Mouse (Mus musculus) hindbrain, embryonic 15.5 days (tissue): Measurements from ENCODE around the gene Masp2. TPM values are rescaled to one million over a fixed set of nuclear protein-coding genes. Genes with fewer than 3 reads are reported as not detected.

Source experiments
- ATAC-seq: fragments of 200-750 bp; cut with Nextera tagmentation; 2 replicates; pipeline ENCODE4 v1.8.0; 2017; ENCODE audit warnings: low read depth, moderate number of reproducible peaks, moderate TSS enrichment; ENCODE audit not compliant: low FRiP score
- H3K27ac ChIP-seq: fragments of 300-500 bp; sonication (generic); replicated peaks from 2 replicates; pipeline ENCODE4 v1.5.1; 2015; ENCODE audit warnings: mild to moderate bottlenecking, inconsistent platforms
- H3K27me3 ChIP-seq: fragments of 300-500 bp; sonication (generic); 2 replicates; pipeline ENCODE4 v1.6.1; 2015; ENCODE audit warnings: control low read depth, inconsistent platforms
- H3K36me3 ChIP-seq: fragments of 300-500 bp; sonication (generic); 2 replicates; pipeline ENCODE4 v1.6.1; 2015; ENCODE audit warnings: control low read depth, inconsistent platforms
- H3K4me1 ChIP-seq: fragments of 300-500 bp; sonication (generic); replicated peaks from 2 replicates; pipeline ENCODE4 v1.6.1; 2015; ENCODE audit warnings: control low read depth, inconsistent platforms
- H3K4me2 ChIP-seq: fragments of 300-500 bp; sonication (generic); 2 replicates; pipeline ENCODE4 v1.6.1; 2015; ENCODE audit warnings: moderate library complexity, mild to moderate bottlenecking, inconsistent platforms
- H3K4me3 ChIP-seq: fragments of 300-500 bp; sonication (generic); 2 replicates; pipeline ENCODE4 v1.5.1; 2015; ENCODE audit warnings: mild to moderate bottlenecking, inconsistent platforms
- H3K9ac ChIP-seq: fragments of 300-500 bp; sonication (generic); 2 replicates; pipeline ENCODE4 v1.6.1; 2015; ENCODE audit warnings: inconsistent platforms
- H3K9me3 ChIP-seq: fragments of 300-500 bp; sonication (generic); 2 replicates; pipeline ENCODE4 v1.6.1; 2016; ENCODE audit warnings: control low read depth, inconsistent platforms
- WGBS: fragments of 180-500 bp; shearing (Covaris S2); methylation state at CpG from one replicate; pipeline ENCODE4 v1.1.7; 2015; 5-methylcytosine and 5-hydroxymethylcytosine counted together
- polyA plus RNA-seq: library from polyadenylated mRNA; unstranded; fragments of >200 nt; fragmentation: Nextera tagmentation; extraction: Ambion mirVana; gene quantifications from 2 replicates; pipeline ENCODE4 v1.2.1, GENCODE M21; 2015

Masp2 gene
- polyA plus RNA-seq, 1 experiment from 2014 or later = 1.2 TPM

DNA sequence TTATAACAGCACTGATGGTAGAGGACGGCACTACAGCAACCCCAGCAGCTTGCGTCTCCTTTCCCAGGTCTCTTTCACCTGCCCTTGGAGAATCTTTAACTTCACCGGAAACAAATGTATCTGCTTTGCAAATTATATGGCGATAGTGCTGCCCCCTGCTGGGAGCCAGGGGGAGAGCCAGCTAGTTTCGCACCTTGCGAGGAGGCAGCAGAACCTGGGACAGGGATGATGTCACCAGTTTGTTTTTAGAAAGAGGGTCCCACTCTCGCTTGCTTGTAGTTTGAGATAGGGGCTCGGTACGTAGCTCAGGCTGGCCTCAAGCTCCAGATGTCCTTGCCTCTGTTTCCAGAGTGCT is 41.8 kb downstream of the Masp2 start:
- Histone ChIP-seq H3K4me1 (no peaks in the 10 kb centered on the region), H3K9me3 (no peaks in the 10 kb centered on the region), H3K27me3 (no peaks in the 10 kb centered on the region), H3K4me2 (peak overlapping the region; percentile 36), H3K27ac (no peak overlapping the region), H3K36me3 (no peaks in the 10 kb centered on the region), H3K4me3 (no peak overlapping the region), H3K9ac (no peak overlapping the region)
- WGBS = 5% methylated on average over 9 of the region's 9 CpGs
- ATAC-seq = no peak

DNA sequence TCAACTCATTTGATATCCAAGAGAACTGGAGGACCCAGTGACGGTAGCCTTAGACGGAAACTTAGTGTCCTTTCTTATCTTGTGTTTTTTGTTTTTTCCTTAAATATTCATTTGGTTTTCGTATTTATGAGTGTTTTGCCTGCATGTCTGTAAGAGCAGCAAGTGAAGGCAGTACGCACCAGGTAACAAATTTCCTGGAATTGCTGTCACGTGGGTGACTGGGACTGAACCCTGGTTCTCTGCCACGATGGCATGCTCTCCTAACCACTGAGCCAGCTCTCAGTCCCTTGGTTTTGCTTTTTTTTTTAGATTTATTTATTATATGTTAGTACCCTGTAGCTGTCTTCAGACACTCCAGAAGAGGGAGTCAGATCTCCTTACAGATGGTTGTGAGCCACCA is 42.6 kb downstream of the Masp2 start:
- WGBS = 92% methylated on average over 6 of the region's 6 CpGs
- Histone ChIP-seq H3K4me1 (no peaks in the 10 kb centered on the region), H3K4me2 (no peak overlapping the region), H3K27ac (no peak overlapping the region), H3K9me3 (no peaks in the 10 kb centered on the region), H3K4me3 (no peak overlapping the region), H3K36me3 (no peaks in the 10 kb centered on the region), H3K27me3 (no peaks in the 10 kb centered on the region), H3K9ac (no peak overlapping the region)
- ATAC-seq = no peak

DNA sequence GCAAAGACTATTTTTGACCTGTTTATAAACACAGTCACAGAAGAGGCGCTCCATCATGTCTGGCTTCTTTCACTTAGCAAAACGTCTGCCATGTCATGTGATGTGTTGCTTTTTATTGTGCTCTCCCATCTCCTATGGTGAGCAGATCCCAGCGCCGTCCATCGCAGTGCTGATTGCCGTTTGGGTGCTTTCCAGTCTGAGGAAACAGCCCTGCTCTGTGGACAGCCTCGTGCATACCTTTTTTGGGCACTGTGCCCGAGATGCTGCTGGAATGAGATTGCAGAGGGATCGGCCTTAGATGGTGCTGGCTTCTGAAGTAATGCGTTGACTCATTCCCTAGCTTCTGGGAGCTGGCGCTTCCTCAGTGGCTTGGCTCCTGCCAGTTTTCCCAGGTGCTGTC is 44.3 kb downstream of the Masp2 start:
- H3K36me3 ChIP-seq = no peaks in the 10 kb centered on the region
- H3K9ac ChIP-seq = no peak overlapping the region
- ATAC-seq = no peak
- H3K27me3 ChIP-seq = no peaks in the 10 kb centered on the region
- no peak overlapping the region for H3K27ac ChIP-seq
- peaks cover 7% of the 10 kb centered on the region; the same call in 1 of the 2 replicates for H3K4me1 ChIP-seq
- H3K9me3 ChIP-seq = no peaks in the 10 kb centered on the region
- 65% methylated on average over 11 of the region's 11 CpGs for WGBS
- no peak overlapping the region for H3K4me2 ChIP-seq
- no peak overlapping the region for H3K4me3 ChIP-seq

DNA sequence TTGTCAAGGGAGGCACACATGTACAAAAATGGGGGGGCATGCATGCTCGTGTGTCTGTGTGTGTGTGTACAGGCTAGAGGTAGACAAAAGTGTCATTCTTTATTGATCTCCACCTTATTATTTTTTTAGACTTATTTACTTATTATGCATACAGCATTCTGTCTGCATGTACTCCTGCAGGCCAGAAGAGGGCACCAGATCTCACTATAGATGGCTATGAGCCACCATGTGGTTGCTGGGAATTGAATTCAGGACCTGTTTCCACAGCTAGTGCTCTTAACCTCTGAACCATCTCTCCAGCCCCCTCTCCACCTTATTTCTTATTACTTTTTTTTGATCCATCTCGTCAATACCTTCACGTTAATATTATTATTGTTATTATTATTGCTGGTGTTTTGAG is 47.0 kb downstream of the Masp2 start:
- H3K4me3 ChIP-seq = no peak overlapping the region
- H3K27ac ChIP-seq = no peak overlapping the region
- H3K9me3 ChIP-seq = no peaks in the 10 kb centered on the region
- 74% methylated on average over 3 of the region's 3 CpGs for WGBS
- H3K4me2 ChIP-seq = no peak overlapping the region
- peaks cover 7% of the 10 kb centered on the region; the same call in 1 of the 2 replicates for H3K4me1 ChIP-seq
- ATAC-seq = no peak
- no peaks in the 10 kb centered on the region for H3K27me3 ChIP-seq
- H3K9ac ChIP-seq = no peak overlapping the region
- H3K36me3 ChIP-seq = no peaks in the 10 kb centered on the region

DNA sequence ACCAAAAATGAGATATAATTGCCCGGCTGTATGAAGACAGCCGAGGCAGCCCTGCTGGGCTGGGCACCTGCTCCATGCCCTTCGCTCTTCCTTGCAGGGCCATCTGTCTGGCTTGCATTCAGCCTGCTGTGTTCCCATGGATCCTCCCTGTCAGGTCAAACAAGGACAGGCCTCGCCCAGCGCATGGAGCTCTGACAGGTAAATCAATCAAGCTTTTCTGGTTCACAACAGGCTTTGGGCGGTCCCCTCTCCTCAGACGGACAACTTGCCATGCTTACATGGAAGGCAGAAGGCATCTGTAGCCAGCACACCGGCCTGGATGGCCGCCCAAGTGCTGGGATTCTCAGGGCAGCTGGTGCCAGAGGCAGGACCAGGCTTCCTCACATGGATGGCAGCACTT is 48.7 kb downstream of the Masp2 start:
- 38% methylated on average over 9 of the region's 9 CpGs for WGBS
- peak; percentile 65; the same call in 1 of the 2 replicates for ATAC-seq
- H3K9ac ChIP-seq = no peak overlapping the region

DNA sequence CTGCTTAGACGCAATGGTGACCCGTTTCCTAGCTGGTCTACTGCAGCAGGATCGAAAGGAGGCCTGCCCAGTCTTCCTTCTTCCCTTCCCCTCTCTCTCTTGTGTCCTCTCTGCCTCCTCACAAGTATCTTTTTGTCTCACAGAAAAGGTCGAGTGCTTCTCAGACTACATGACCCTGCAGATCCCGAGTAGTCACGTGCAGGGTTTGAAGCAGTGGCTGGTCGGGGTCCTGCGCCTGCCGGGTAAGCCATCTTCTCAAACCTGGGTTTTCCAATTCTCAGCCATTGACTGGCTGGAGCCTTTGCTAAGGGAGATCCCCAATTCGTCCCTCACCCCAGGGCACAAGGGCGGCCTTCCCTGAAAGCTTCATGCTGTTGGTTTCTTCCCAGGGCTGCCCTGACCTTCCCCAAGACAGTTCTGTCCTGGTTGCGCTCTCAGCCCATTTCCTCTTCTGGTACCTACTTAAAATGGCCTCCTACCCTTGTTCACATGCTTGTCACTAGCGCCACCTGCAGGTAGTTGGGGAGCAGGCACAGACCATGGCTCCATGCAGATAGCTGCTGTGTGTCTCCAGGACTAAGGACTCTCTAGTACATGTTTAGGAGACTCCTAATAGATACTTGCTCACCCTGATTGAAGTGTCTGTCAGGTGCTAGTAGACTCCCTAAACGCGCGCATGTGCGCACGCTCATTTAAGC is 52.5 kb downstream of the Masp2 start:
- 87% methylated on average over 18 of the region's 18 CpGs for WGBS
- ATAC-seq = no peak

More for the DNA sequence above, 48.7 kb downstream of the Masp2 start:
- H3K4me2 ChIP-seq = no peak overlapping the region
- peaks cover 7% of the 10 kb centered on the region; the same call in 1 of the 2 replicates for H3K4me1 ChIP-seq
- H3K36me3 ChIP-seq = no peaks in the 10 kb centered on the region
- no peak overlapping the region for H3K27ac ChIP-seq
- no peak overlapping the region for H3K4me3 ChIP-seq
- H3K9me3 ChIP-seq = no peaks in the 10 kb centered on the region
- no peaks in the 10 kb centered on the region for H3K27me3 ChIP-seq

DNA sequence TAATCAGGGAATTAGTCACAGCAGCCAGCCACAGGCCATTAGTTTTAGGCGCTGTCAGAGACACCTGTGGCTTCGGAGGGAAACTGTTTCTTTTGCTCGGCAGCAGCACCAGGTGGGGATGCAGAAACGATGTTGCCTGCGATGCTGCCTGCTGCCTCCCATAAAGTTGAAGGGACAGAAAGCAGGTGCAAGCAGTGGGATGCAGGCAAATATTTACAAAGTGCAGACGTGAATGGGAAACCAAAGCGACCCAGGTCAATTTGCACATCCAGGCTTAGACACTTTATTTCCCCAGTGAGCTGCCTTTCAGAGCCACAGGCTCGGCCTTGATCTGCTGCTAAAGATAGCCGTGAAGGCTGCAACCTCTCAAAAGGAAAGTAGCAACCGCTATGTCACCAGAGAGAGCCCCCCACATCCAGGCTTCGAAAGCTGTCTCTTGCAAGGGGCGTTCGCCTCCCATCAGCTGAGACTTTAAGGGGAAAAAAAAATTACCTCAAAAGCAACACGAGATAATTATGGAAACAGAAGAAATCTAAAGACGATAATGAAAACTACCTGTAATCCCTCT is 54.4 kb downstream of the Masp2 start:
- WGBS = 34% methylated on average over 15 of the region's 15 CpGs

More for the DNA sequence above, 52.5 kb downstream of the Masp2 start:
- no peaks in the 10 kb centered on the region for H3K9me3 ChIP-seq
- no peak overlapping the region for H3K4me3 ChIP-seq
- H3K27me3 ChIP-seq = no peaks in the 10 kb centered on the region
- H3K9ac ChIP-seq = no peak overlapping the region
- H3K27ac ChIP-seq = no peak overlapping the region
- H3K4me2 ChIP-seq = no peak overlapping the region
- peaks cover 12% of the 10 kb centered on the region for H3K4me1 ChIP-seq
- H3K36me3 ChIP-seq = no peaks in the 10 kb centered on the region

DNA sequence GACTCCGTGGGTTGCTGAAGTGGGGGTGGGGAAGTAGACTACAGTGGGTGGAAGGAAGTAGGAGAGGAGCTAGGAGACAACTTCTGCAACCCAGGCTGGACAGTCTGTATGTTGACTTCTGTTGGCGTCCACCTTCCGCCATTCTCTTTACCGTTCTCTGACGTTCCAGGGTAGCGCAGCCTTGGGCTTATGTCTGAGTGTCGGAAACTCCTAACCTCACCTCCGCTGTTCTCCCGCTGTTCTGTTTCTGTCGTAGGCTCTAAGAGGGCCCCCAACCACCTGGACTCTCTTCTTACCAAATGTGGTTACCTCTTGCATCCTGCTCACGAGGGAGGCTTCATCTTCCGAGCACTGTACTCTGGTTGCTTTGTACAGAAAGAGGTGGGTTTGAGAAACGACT is 55.4 kb downstream of the Masp2 start:
- Histone ChIP-seq H3K27ac (no peak overlapping the region), H3K9me3 (no peaks in the 10 kb centered on the region), H3K27me3 (no peaks in the 10 kb centered on the region; the same call in 1 of the 2 replicates), H3K4me2 (no peak overlapping the region), H3K4me1 (peaks cover 15% of the 10 kb centered on the region), H3K36me3 (no peaks in the 10 kb centered on the region), H3K9ac (no peak overlapping the region), H3K4me3 (no peak overlapping the region)
- ATAC-seq = no peak
- 91% methylated on average over 13 of the region's 13 CpGs for WGBS

More for the DNA sequence above, 54.4 kb downstream of the Masp2 start:
- no peak overlapping the region for H3K27ac ChIP-seq
- no peaks in the 10 kb centered on the region for H3K36me3 ChIP-seq
- H3K4me3 ChIP-seq = no peak overlapping the region
- no peak for ATAC-seq
- no peaks in the 10 kb centered on the region; the same call in 1 of the 2 replicates for H3K27me3 ChIP-seq
- H3K9me3 ChIP-seq = no peaks in the 10 kb centered on the region
- peaks cover 5% of the 10 kb centered on the region; the same call in 1 of the 2 replicates for H3K4me1 ChIP-seq
- no peak overlapping the region for H3K4me2 ChIP-seq
- no peak overlapping the region for H3K9ac ChIP-seq

DNA sequence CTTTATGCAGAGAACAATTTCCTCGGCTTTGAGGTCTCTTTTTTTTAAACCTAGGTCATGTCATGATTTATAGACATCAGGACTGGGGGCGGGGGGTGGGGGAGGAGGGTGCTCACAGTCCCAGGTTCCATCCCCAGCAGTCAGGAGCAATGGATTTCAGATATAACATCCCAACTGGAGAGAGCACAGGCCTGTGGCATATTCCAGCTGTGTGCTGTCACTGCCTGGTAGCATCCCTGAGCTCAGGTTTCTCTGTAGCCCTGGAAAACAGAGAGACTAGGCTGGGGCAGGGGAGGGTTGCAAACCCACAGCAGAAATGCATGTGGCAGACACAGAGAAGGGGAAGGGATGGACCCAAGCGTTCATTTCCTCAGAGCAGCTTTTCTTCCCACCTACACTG is 57.8 kb downstream of the Masp2 start:
- H3K9ac ChIP-seq = no peak overlapping the region
- 49% methylated on average over 3 of the region's 3 CpGs for WGBS
- no peak for ATAC-seq
- no peaks in the 10 kb centered on the region for H3K9me3 ChIP-seq
- no peak overlapping the region for H3K27ac ChIP-seq
- H3K4me1 ChIP-seq = peaks cover 17% of the 10 kb centered on the region
- H3K4me2 ChIP-seq = no peak overlapping the region
- H3K36me3 ChIP-seq = no peaks in the 10 kb centered on the region
- H3K27me3 ChIP-seq = peaks cover 5% of the 10 kb centered on the region; the same call in 1 of the 2 replicates
- no peak overlapping the region for H3K4me3 ChIP-seq

DNA sequence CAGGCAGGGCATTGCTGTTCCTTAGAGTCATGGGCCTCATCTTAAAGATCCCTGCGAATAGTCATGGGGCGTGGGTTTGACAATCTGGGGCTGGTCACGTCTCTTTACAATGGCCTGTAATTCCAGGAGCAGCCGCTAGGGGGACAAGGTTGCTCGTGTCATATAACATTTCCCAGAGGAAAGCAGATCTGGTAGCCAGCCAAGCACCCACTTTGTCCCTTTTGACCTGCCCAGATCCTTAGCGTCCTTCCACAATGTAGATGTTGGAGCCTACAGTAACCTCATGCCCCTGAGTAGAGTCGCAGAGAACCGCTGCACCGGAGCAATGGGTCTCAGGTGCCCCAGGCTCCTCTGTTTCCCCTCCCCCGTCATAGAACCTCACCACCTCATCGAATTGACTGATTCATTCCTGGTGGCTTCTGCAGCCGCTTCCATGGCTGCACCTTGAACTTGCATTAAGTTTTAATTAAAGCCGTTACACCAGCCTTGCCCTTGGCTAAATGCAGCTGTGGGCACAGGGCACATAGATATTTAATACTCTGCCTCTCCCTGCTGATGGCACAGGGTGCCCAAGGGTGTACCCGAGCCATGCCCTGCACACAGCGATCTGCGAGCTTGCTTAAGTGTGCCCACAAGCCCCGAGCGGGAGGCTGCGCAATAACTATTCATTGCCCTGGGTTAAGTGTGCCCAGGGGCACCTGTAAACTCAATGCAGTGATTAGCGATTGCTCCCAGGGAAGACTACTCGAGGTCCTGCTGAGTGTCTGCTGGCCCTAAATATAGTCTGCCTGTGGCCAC is 60.0 kb downstream of the Masp2 start:
- H3K27me3 ChIP-seq = peaks cover 5% of the 10 kb centered on the region; the same call in 1 of the 2 replicates
- H3K9ac ChIP-seq = no peak overlapping the region
- no peak overlapping the region for H3K4me3 ChIP-seq
- peak; percentile 63 for ATAC-seq
- 28% methylated on average over 21 of the region's 21 CpGs for WGBS
- no peaks in the 10 kb centered on the region for H3K9me3 ChIP-seq
- H3K36me3 ChIP-seq = no peaks in the 10 kb centered on the region
- H3K4me1 ChIP-seq = peaks cover 13% of the 10 kb centered on the region; the same call in 1 of the 2 replicates
- peak overlapping the region; percentile 33; the same call in 1 of the 2 replicates for H3K4me2 ChIP-seq
- no peak overlapping the region for H3K27ac ChIP-seq

DNA sequence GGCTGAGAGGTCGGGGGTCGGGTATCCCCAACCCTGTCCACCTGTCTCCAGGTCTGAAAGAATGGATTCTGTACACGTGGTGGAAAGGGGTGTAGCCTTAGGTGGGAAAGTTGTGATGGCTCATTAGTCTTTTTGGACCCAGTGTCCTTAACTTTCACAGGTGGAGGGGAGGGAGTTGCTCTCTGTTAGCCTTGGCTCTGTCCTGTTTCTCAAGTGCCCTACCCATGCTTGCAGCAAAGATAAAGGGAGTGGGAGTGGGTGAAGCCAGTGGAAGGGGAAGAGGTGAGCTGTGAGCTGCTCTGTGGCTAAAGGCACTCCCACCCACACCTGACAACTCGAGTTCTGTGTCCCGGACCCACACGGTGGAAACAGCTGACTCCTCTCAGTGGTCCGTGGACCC is 61.0 kb downstream of the Masp2 start:
- no peak overlapping the region for H3K9ac ChIP-seq
- peaks cover 5% of the 10 kb centered on the region; the same call in 1 of the 2 replicates for H3K27me3 ChIP-seq
- no peaks in the 10 kb centered on the region for H3K9me3 ChIP-seq
- no peak overlapping the region for H3K4me2 ChIP-seq
- H3K27ac ChIP-seq = no peak overlapping the region
- no peak overlapping the region for H3K4me3 ChIP-seq
- peaks cover 17% of the 10 kb centered on the region; the same call in 1 of the 2 replicates for H3K4me1 ChIP-seq
- 80% methylated on average over 7 of the region's 7 CpGs for WGBS
- ATAC-seq = no peak
- H3K36me3 ChIP-seq = no peaks in the 10 kb centered on the region

DNA sequence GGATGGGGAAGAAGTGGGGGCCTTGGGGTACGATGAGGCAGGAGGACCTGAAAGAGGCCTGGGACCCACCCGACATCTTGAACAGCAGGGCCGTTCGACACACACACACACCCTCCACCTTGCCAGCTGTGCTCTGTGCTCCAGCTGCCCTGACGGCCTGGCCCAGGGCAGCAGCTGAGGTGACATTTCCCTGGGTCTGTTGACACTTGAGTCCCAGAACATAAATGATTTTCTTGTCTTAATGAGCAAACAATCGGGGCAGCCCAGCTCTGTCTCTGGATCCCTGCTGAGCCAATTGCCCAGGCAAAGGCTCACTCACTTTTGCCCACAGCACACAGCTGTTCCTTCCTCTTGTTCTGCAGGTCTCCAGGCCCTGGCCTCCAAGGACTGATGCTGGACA is 61.7 kb downstream of the Masp2 start:
- H3K27ac ChIP-seq = no peak overlapping the region
- H3K9me3 ChIP-seq = no peaks in the 10 kb centered on the region
- peaks cover 17% of the 10 kb centered on the region; the same call in 1 of the 2 replicates for H3K4me1 ChIP-seq
- no peak overlapping the region for H3K4me3 ChIP-seq
- no peak overlapping the region for H3K4me2 ChIP-seq
- WGBS = 39% methylated on average over 6 of the region's 6 CpGs
- no peak for ATAC-seq
- H3K36me3 ChIP-seq = no peaks in the 10 kb centered on the region
- no peak overlapping the region for H3K9ac ChIP-seq
- H3K27me3 ChIP-seq = peaks cover 5% of the 10 kb centered on the region; the same call in 1 of the 2 replicates
